Mouse (Mus musculus) hindbrain, embryonic 16.5 days (tissue): ENCODE results near the gene Commd4. TPM values are rescaled to one million over a fixed set of nuclear protein-coding genes. Genes with fewer than 3 reads are reported as not detected.

Experiments
- ATAC-seq: fragments of 200-750 bp; cut with Nextera tagmentation; 2 replicates; pipeline ENCODE4 v1.8.0; 2017; ENCODE audit warnings: moderate TSS enrichment, moderate library complexity
- H3K27ac ChIP-seq: fragments of 300-500 bp; sonication (generic); 2 replicates; pipeline ENCODE4 v1.5.1; 2014; ENCODE audit warnings: low read depth, mild to moderate bottlenecking, control low read depth, low read length, moderate library complexity
- H3K27me3 ChIP-seq: fragments of 300-500 bp; sonication (generic); replicated peaks from 2 replicates; pipeline ENCODE4 v1.6.1; 2014; ENCODE audit warnings: low read length; ENCODE audit not compliant: control insufficient read depth, insufficient read depth
- H3K36me3 ChIP-seq: fragments of 300-500 bp; sonication (generic); 2 replicates; pipeline ENCODE4 v1.6.1; 2014; ENCODE audit warnings: mild to moderate bottlenecking, low read length, moderate library complexity, mixed read lengths; ENCODE audit not compliant: control insufficient read depth, insufficient read depth
- H3K4me1 ChIP-seq: fragments of 300-500 bp; sonication (generic); 2 replicates; pipeline ENCODE4 v1.6.1; 2014; ENCODE audit warnings: low read depth, low read length; ENCODE audit not compliant: control insufficient read depth, insufficient read depth
- H3K4me2 ChIP-seq: fragments of 300-500 bp; sonication (generic); 2 replicates; pipeline ENCODE4 v1.6.1; 2014; ENCODE audit warnings: mild to moderate bottlenecking, low read length, control low read depth, moderate library complexity
- H3K4me3 ChIP-seq: fragments of 300-500 bp; sonication (generic); 2 replicates; pipeline ENCODE4 v1.5.1; 2014; ENCODE audit warnings: mild to moderate bottlenecking, low read length, control low read depth, moderate library complexity
- H3K9ac ChIP-seq: fragments of 300-500 bp; sonication (generic); 2 replicates; pipeline ENCODE4 v1.6.1; 2014; ENCODE audit warnings: low read depth, mild to moderate bottlenecking, control low read depth, low read length, moderate library complexity
- H3K9me3 ChIP-seq: fragments of 300-500 bp; sonication (generic); 2 replicates; pipeline ENCODE4 v1.6.1; 2014; ENCODE audit warnings: mild to moderate bottlenecking, low read length, moderate library complexity; ENCODE audit not compliant: control insufficient read depth
- WGBS: fragments of 180-500 bp; shearing (Covaris S2); extraction: QIAGEN DNeasy Blood & Tissue Kit; methylation state at CpG from one replicate; pipeline ENCODE4 v1.1.7; 2014; 5-methylcytosine and 5-hydroxymethylcytosine counted together
- polyA plus RNA-seq: library from polyadenylated mRNA; unstranded; fragments of >200 nt; fragmentation: Nextera tagmentation; extraction: Ambion mirVana; gene quantifications from 2 replicates; pipeline ENCODE4 v1.2.1, GENCODE M21; 2015

Commd4 gene
- polyA plus RNA-seq, 1 experiment from 2014 or later = 185 TPM

- Histone ChIP-seq H3K4me1 (peaks cover 15% of the 10 kb centered on the region), H3K4me2 (peak overlapping the region; percentile 74), H3K27me3 (no peaks in the 10 kb centered on the region), H3K9me3 (no peaks in the 10 kb centered on the region), H3K4me3 (no peak overlapping the region; the same call in 1 of the 2 replicates), H3K36me3 (peaks cover 6% of the 10 kb centered on the region; the same call in 1 of the 2 replicates), H3K9ac (no peak overlapping the region; the same call in 1 of the 2 replicates), H3K27ac (no peak overlapping the region)
- WGBS = 84% methylated on average over 17 of the region's 17 CpGs
- ATAC-seq = no peak
These were observed 11.6 kb downstream of the Commd4 start for GRCm38 (mm10) chr9:57146451-57147066.

- Histone ChIP-seq H3K9ac (no peak overlapping the region), H3K36me3 (peaks cover 13% of the 10 kb centered on the region; the same call in 1 of the 2 replicates), H3K4me1 (peaks cover 15% of the 10 kb centered on the region), H3K27ac (no peak overlapping the region), H3K4me3 (no peak overlapping the region), H3K27me3 (no peaks in the 10 kb centered on the region), H3K9me3 (no peaks in the 10 kb centered on the region), H3K4me2 (no peak overlapping the region)
- WGBS = 96% methylated on average over 8 of the region's 8 CpGs
- ATAC-seq = no peak
These were observed 13.3 kb downstream of the Commd4 start for GRCm38 (mm10) chr9:57144830-57145229.

- no peak for ATAC-seq
- Histone ChIP-seq H3K4me2 (no peak overlapping the region), H3K27me3 (no peaks in the 10 kb centered on the region), H3K27ac (no peak overlapping the region), H3K36me3 (peaks cover 19% of the 10 kb centered on the region), H3K4me3 (no peak overlapping the region), H3K9ac (no peak overlapping the region), H3K9me3 (no peaks in the 10 kb centered on the region), H3K4me1 (peaks cover 8% of the 10 kb centered on the region)
- 85% methylated on average over 11 of the region's 11 CpGs for WGBS
These were observed 14.9 kb downstream of the Commd4 start for GRCm38 (mm10) chr9:57143212-57143611.

- Histone ChIP-seq H3K9ac (no peak overlapping the region), H3K27ac (no peak overlapping the region), H3K27me3 (no peaks in the 10 kb centered on the region), H3K9me3 (no peaks in the 10 kb centered on the region), H3K36me3 (peaks cover 22% of the 10 kb centered on the region), H3K4me3 (no peak overlapping the region), H3K4me2 (no peak overlapping the region), H3K4me1 (no peaks in the 10 kb centered on the region; the same call in 1 of the 2 replicates)
- WGBS = 91% methylated on average over 17 of the region's 17 CpGs
- no peak for ATAC-seq
These were observed 16.4 kb downstream of the Commd4 start for GRCm38 (mm10) chr9:57141417-57142353.

GRCm38 (mm10) chr9:57139571-57139970 is 18.6 kb downstream of the Commd4 start:
- Histone ChIP-seq H3K4me2 (no peak overlapping the region), H3K9ac (no peak overlapping the region), H3K27ac (no peak overlapping the region), H3K4me3 (no peak overlapping the region), H3K9me3 (no peaks in the 10 kb centered on the region), H3K4me1 (no peaks in the 10 kb centered on the region), H3K27me3 (no peaks in the 10 kb centered on the region), H3K36me3 (peaks cover 28% of the 10 kb centered on the region)
- no peak for ATAC-seq
- 90% methylated on average over 5 of the region's 5 CpGs for WGBS

GRCm38 (mm10) chr9:57139110-57139509 is 19.0 kb downstream of the Commd4 start:
- H3K9me3 ChIP-seq = no peaks in the 10 kb centered on the region
- no peak for ATAC-seq
- H3K36me3 ChIP-seq = peaks cover 27% of the 10 kb centered on the region
- H3K27ac ChIP-seq = no peak overlapping the region
- H3K4me3 ChIP-seq = no peak overlapping the region
- no peaks in the 10 kb centered on the region for H3K4me1 ChIP-seq
- H3K9ac ChIP-seq = no peak overlapping the region
- no peak overlapping the region for H3K4me2 ChIP-seq
- 87% methylated on average over 9 of the region's 9 CpGs for WGBS
- H3K27me3 ChIP-seq = no peaks in the 10 kb centered on the region

- Histone ChIP-seq H3K27ac (no peak overlapping the region), H3K4me2 (no peak overlapping the region), H3K27me3 (no peaks in the 10 kb centered on the region), H3K9ac (no peak overlapping the region), H3K36me3 (peaks cover 25% of the 10 kb centered on the region), H3K4me3 (no peak overlapping the region), H3K4me1 (no peaks in the 10 kb centered on the region), H3K9me3 (no peaks in the 10 kb centered on the region)
- no peak for ATAC-seq
- 94% methylated on average over 6 of the region's 6 CpGs for WGBS
These were observed 19.6 kb downstream of the Commd4 start for GRCm38 (mm10) chr9:57138507-57138906.

GRCm38 (mm10) chr9:57137777-57138176 is 20.4 kb downstream of the Commd4 start:
- WGBS = 95% methylated on average over 9 of the region's 9 CpGs
- no peak overlapping the region for H3K4me2 ChIP-seq
- no peaks in the 10 kb centered on the region for H3K4me1 ChIP-seq
- ATAC-seq = no peak
- no peak overlapping the region for H3K27ac ChIP-seq
- H3K27me3 ChIP-seq = no peaks in the 10 kb centered on the region
- H3K36me3 ChIP-seq = peaks cover 25% of the 10 kb centered on the region
- H3K4me3 ChIP-seq = no peak overlapping the region
- no peak overlapping the region for H3K9ac ChIP-seq
- no peaks in the 10 kb centered on the region for H3K9me3 ChIP-seq

- peaks cover 25% of the 10 kb centered on the region for H3K36me3 ChIP-seq
- no peak for ATAC-seq
- WGBS = 84% methylated on average over 6 of the region's 6 CpGs
- H3K27ac ChIP-seq = no peak overlapping the region
- no peaks in the 10 kb centered on the region for H3K27me3 ChIP-seq
- no peak overlapping the region for H3K9ac ChIP-seq
- no peak overlapping the region for H3K4me2 ChIP-seq
- H3K4me1 ChIP-seq = no peaks in the 10 kb centered on the region
- H3K9me3 ChIP-seq = no peaks in the 10 kb centered on the region
- H3K4me3 ChIP-seq = no peak overlapping the region
These were observed 20.9 kb downstream of the Commd4 start for GRCm38 (mm10) chr9:57137246-57137645.
